Mouse (Mus musculus) kidney, adult 2 months (tissue): ENCODE measurements around the gene Gm10160. TPM values are rescaled to one million over a fixed set of nuclear protein-coding genes. Genes with fewer than 3 reads are reported as not detected.

Source experiments
- DNase-seq: peaks from one replicate; pipeline ENCODE4 v3.0.0; 2021
- H3K27ac ChIP-seq: fragments of 200-500 bp; 2 replicates; pipeline ENCODE4 v1.5.1; 2012; ENCODE audit warnings: low read depth, low read length, control low read depth, inconsistent platforms; ENCODE audit not compliant: insufficient read depth
- H3K27me3 ChIP-seq: fragments of 200-500 bp; replicated peaks from 2 replicates; pipeline ENCODE4 v1.6.1; 2012; ENCODE audit warnings: mild to moderate bottlenecking, moderate library complexity, low read length, inconsistent platforms; ENCODE audit not compliant: control insufficient read depth, insufficient read depth
- H3K36me3 ChIP-seq: fragments of 200-500 bp; 2 replicates; pipeline ENCODE4 v1.6.1; 2012; ENCODE audit warnings: mild to moderate bottlenecking, moderate library complexity, low read length, inconsistent platforms; ENCODE audit not compliant: control insufficient read depth, insufficient read depth
- H3K4me1 ChIP-seq: fragments of 200-500 bp; 2 replicates; pipeline ENCODE4 v1.6.1; 2011; ENCODE audit warnings: low read length; ENCODE audit not compliant: control insufficient read depth, insufficient read depth
- H3K4me3 ChIP-seq: fragments of 200-500 bp; 2 replicates; pipeline ENCODE4 v1.5.1; 2011; ENCODE audit warnings: mild to moderate bottlenecking, low read depth, low read length, control low read depth; ENCODE audit not compliant: insufficient read depth
- CTCF ChIP-seq: fragments of 200-500 bp; conservative IDR thresholded peaks from 2 replicates; pipeline ENCODE4 v1.5.1; 2011; ENCODE audit warnings: low read depth, mild to moderate bottlenecking, control low read depth, low read length, moderate library complexity, mixed read lengths; ENCODE audit not compliant: insufficient read depth, insufficient read length
- POLR2A ChIP-seq: fragments of 200-500 bp; IDR thresholded peaks from one replicate; pipeline ENCODE4 v1.6.1; 2011; ENCODE audit warnings: low read depth, low read length, control low read depth
- WGBS: fragments of 180-500 bp; shearing (Covaris S2); methylation state at CpG from one replicate; pipeline ENCODE4 v1.1.7; 2018; 5-methylcytosine and 5-hydroxymethylcytosine counted together
- polyA plus RNA-seq: library from polyadenylated mRNA; depleted of rRNA; stranded (reverse); fragments of >200 nt; gene quantifications from 2 replicates; pipeline ENCODE4 v1.2.3, GENCODE M21; 2012; rRNA removed

Gm10160 gene
- polyA plus RNA-seq, 1 experiment, result not detected

- WGBS, result 11% methylated on average over 17 of the region's 17 CpGs
These were observed 27.6 kb downstream of the Gm10160 start for GRCm38 (mm10) chr7:81827806-81828667.

GRCm38 (mm10) chr7:81825381-81825780 is 30.2 kb downstream of the Gm10160 start:
- no peak overlapping the region for H3K4me3 ChIP-seq
- no peak for TF ChIP-seq CTCF
- TF ChIP-seq POLR2A, result no peak
- peaks cover 17% of the 10 kb centered on the region for H3K4me1 ChIP-seq
- 2% methylated on average over 3 of the region's 3 CpGs for WGBS
- no peak overlapping the region for H3K27ac ChIP-seq
- DNase-seq, result peak; percentile 66
- H3K36me3 ChIP-seq, result no peaks in the 10 kb centered on the region
- no peaks in the 10 kb centered on the region for H3K27me3 ChIP-seq

More at GRCm38 (mm10) chr7:81827806-81828667, 27.6 kb downstream of the Gm10160 start:
- Histone ChIP-seq H3K36me3 (no peaks in the 10 kb centered on the region), H3K27me3 (no peaks in the 10 kb centered on the region), H3K27ac (peak overlapping the region; percentile 90), H3K4me1 (peaks cover 17% of the 10 kb centered on the region), H3K4me3 (peak overlapping the region; percentile 95)
- peak; percentile 50 for DNase-seq
- no peak for TF ChIP-seq CTCF
- no peak for TF ChIP-seq POLR2A

- 59% methylated on average over 3 of the region's 3 CpGs for WGBS
- Histone ChIP-seq H3K4me1 (peaks cover 15% of the 10 kb centered on the region), H3K27ac (no peak overlapping the region), H3K27me3 (no peaks in the 10 kb centered on the region), H3K36me3 (no peaks in the 10 kb centered on the region), H3K4me3 (no peak overlapping the region)
- TF ChIP-seq CTCF (no peak), POLR2A (no peak)
- DNase-seq, result no peak
These were observed 30.7 kb downstream of the Gm10160 start for GRCm38 (mm10) chr7:81824906-81825305.

GRCm38 (mm10) chr7:81806067-81806466 is 49.5 kb downstream of the Gm10160 start:
- H3K4me1 ChIP-seq, result no peaks in the 10 kb centered on the region
- no peak overlapping the region for H3K27ac ChIP-seq
- TF ChIP-seq CTCF (no peak), POLR2A (no peak)
- no peak for DNase-seq
- WGBS, result 89% methylated on average over 5 of the region's 5 CpGs
- no peaks in the 10 kb centered on the region for H3K36me3 ChIP-seq
- no peak overlapping the region for H3K4me3 ChIP-seq
- no peaks in the 10 kb centered on the region for H3K27me3 ChIP-seq

Other genes starting within 250 kb of the Gm10160 start
- 0.96 and 1.1 TPM in 2 replicates for gene Homer2, start 148.3 kb downstream of the Gm10160 start, polyA plus RNA-seq
- 14.7 and 23.8 TPM in 2 replicates for gene Ramac, start 92.9 kb downstream of the Gm10160 start, polyA plus RNA-seq
- 36.8 and 40.3 TPM in 2 replicates for gene 3110040N11Rik, start 66.3 kb downstream of the Gm10160 start, polyA plus RNA-seq
- 24.3 and 28.1 TPM in 2 replicates for gene Btbd1, start 26.4 kb downstream of the Gm10160 start, polyA plus RNA-seq
- gene Tm6sf1, start 3.2 kb upstream of the Gm10160 start, polyA plus RNA-seq, result 16.8 and 17.0 TPM in 2 replicates
- gene Hdgfl3, start 78.7 kb upstream of the Gm10160 start, polyA plus RNA-seq, result 1.5 TPM in 2 replicates
- 0.05 and 0.11 TPM in 2 replicates for gene Bnc1, start 136.5 kb upstream of the Gm10160 start, polyA plus RNA-seq